Mouse (Mus musculus): ENCODE results near the gene Tcf7l1. TPM values are rescaled to one million over a fixed set of nuclear protein-coding genes. Genes with fewer than 3 reads are reported as not detected.

The Tcf7l1 gene
- polyA plus RNA-seq, 1 experiment from 2014 or later: 13.6 TPM

GRCm38 (mm10) chr6:72586701-72587100 lies 202.4 kb downstream of the Tcf7l1 start:
- H3K4me2 ChIP-seq (ENCODE audit: low read depth, low read length): no peak overlapping the region
- H3K27ac ChIP-seq (ENCODE audit: low read length): no peak overlapping the region
- H3K4me3 ChIP-seq (ENCODE audit: low read length): no peak overlapping the region
- 0 out of 2 replicates have a peak, but pooled peaks cover 4% of the 10 kb centered on the region for H3K36me3 ChIP-seq (ENCODE audit: control insufficient read depth, insufficient read depth)
- ATAC-seq (replicated peaks; ENCODE audit: extremely low read depth, insufficient read depth, low FRiP score): no peak
- H3K27me3 ChIP-seq (ENCODE audit: control insufficient read depth, insufficient read depth, low read length): no peaks in the 10 kb centered on the region
- H3K9me3 ChIP-seq (replicated peaks; ENCODE audit: control insufficient read depth, low read length): no peaks in the 10 kb centered on the region
- 77% methylated on average over 3 of the region's 3 CpGs for WGBS
- H3K9ac ChIP-seq (ENCODE audit: low read length): no peak overlapping the region
- no peaks in the 10 kb centered on the region for H3K4me1 ChIP-seq (ENCODE audit: control insufficient read depth, insufficient read depth, low read length)

GRCm38 (mm10) chr6:72584154-72584553 lies 204.9 kb downstream of the Tcf7l1 start:
- H3K9ac ChIP-seq (ENCODE audit: low read length): no peak overlapping the region
- 78% methylated on average over 11 of the region's 11 CpGs for WGBS
- ATAC-seq (replicated peaks; ENCODE audit: extremely low read depth, insufficient read depth, low FRiP score): no peak
- H3K27me3 ChIP-seq (ENCODE audit: control insufficient read depth, insufficient read depth, low read length): no peaks in the 10 kb centered on the region
- no peak overlapping the region for H3K4me3 ChIP-seq (ENCODE audit: low read length)
- H3K4me2 ChIP-seq (ENCODE audit: low read depth, low read length): no peak overlapping the region
- no peaks in the 10 kb centered on the region for H3K9me3 ChIP-seq (replicated peaks; ENCODE audit: control insufficient read depth, low read length)
- no peak overlapping the region for H3K27ac ChIP-seq (ENCODE audit: low read length)
- peaks cover 11% of the 10 kb centered on the region for H3K36me3 ChIP-seq (ENCODE audit: control insufficient read depth, insufficient read depth)
- no peaks in the 10 kb centered on the region for H3K4me1 ChIP-seq (ENCODE audit: control insufficient read depth, insufficient read depth, low read length)

- 88% methylated on average over 4 of the region's 4 CpGs for WGBS
- H3K9ac ChIP-seq (ENCODE audit: low read length): no peak overlapping the region
Measured at GRCm38 (mm10) chr6:72583211-72583839, 205.7 kb downstream of the Tcf7l1 start.

GRCm38 (mm10) chr6:72581625-72582382 lies 207.2 kb downstream of the Tcf7l1 start:
- 73% methylated on average over 11 of the region's 11 CpGs for WGBS
- peaks cover 11% of the 10 kb centered on the region for H3K36me3 ChIP-seq (ENCODE audit: control insufficient read depth, insufficient read depth)
- H3K4me1 ChIP-seq (ENCODE audit: control insufficient read depth, insufficient read depth, low read length): no peaks in the 10 kb centered on the region
- H3K9ac ChIP-seq (ENCODE audit: low read length): no peak overlapping the region
- no peak for ATAC-seq (replicated peaks; ENCODE audit: extremely low read depth, insufficient read depth, low FRiP score)
- H3K9me3 ChIP-seq (replicated peaks; ENCODE audit: control insufficient read depth, low read length): no peaks in the 10 kb centered on the region
- no peaks in the 10 kb centered on the region for H3K27me3 ChIP-seq (ENCODE audit: control insufficient read depth, insufficient read depth, low read length)
- H3K27ac ChIP-seq (ENCODE audit: low read length): no peak overlapping the region
- H3K4me2 ChIP-seq (ENCODE audit: low read depth, low read length): no peak overlapping the region
- H3K4me3 ChIP-seq (ENCODE audit: low read length): no peak overlapping the region

More at GRCm38 (mm10) chr6:72583211-72583839, 205.7 kb downstream of the Tcf7l1 start:
- Histone ChIP-seq H3K27me3 (ENCODE audit: control insufficient read depth, insufficient read depth, low read length) (no peaks in the 10 kb centered on the region), H3K27ac (ENCODE audit: low read length) (no peak overlapping the region), H3K36me3 (ENCODE audit: control insufficient read depth, insufficient read depth) (peaks cover 11% of the 10 kb centered on the region), H3K4me1 (ENCODE audit: control insufficient read depth, insufficient read depth, low read length) (no peaks in the 10 kb centered on the region), H3K4me3 (ENCODE audit: low read length) (no peak overlapping the region), H3K9me3 (replicated peaks; ENCODE audit: control insufficient read depth, low read length) (no peaks in the 10 kb centered on the region), H3K4me2 (ENCODE audit: low read depth, low read length) (no peak overlapping the region)
- ATAC-seq (replicated peaks; ENCODE audit: extremely low read depth, insufficient read depth, low FRiP score): no peak

Other genes starting within 250 kb of the Tcf7l1 start
- 32.3 and 32.8 TPM in 2 replicates for gene Capg, start 244.9 kb downstream of the Tcf7l1 start, polyA plus RNA-seq (2015; fragmentation: Nextera tagmentation; extraction: Ambion mirVana)
- 13.8 and 15.2 TPM in 2 replicates for gene Elmod3, start 190.8 kb downstream of the Tcf7l1 start, polyA plus RNA-seq (2015; fragmentation: Nextera tagmentation; extraction: Ambion mirVana)
- 25.3 and 30.5 TPM in 2 replicates for gene Retsat, start 190.8 kb downstream of the Tcf7l1 start, polyA plus RNA-seq (2015; fragmentation: Nextera tagmentation; extraction: Ambion mirVana)
- 25.3 and 26.2 TPM in 2 replicates for gene Tgoln1, start 172.3 kb downstream of the Tcf7l1 start, polyA plus RNA-seq (2015; fragmentation: Nextera tagmentation; extraction: Ambion mirVana)
- 28.1 and 32.8 TPM in 2 replicates for gene Kcmf1, start 110.7 kb upstream of the Tcf7l1 start, polyA plus RNA-seq (2015; fragmentation: Nextera tagmentation; extraction: Ambion mirVana)
- 963 and 998 TPM in 2 replicates for gene Tmsb10, start 169.5 kb upstream of the Tcf7l1 start, polyA plus RNA-seq (2015; fragmentation: Nextera tagmentation; extraction: Ambion mirVana)